Mouse (Mus musculus) hindbrain, embryonic 14.5 days (tissue): ENCODE measurements at regions not wholly inside any gene's neighbourhood (a gene's known extent, or its start where the extent isn't known, plus 50 kb on each side); places are given as distances from the start of the nearest gene placed in this dataset.

ENCODE experiments used
- ATAC-seq: fragments of 200-750 bp; cut with Nextera tagmentation; 2 replicates; pipeline ENCODE4 v1.8.0; 2017; ENCODE audit warnings: moderate number of reproducible peaks, mild to moderate bottlenecking, moderate TSS enrichment, moderate library complexity; ENCODE audit not compliant: low FRiP score
- DNase-seq: peaks from one replicate; pipeline ENCODE4 v3.0.0-alpha.2; 2015; ENCODE audit warnings: low spot score
- H3K27ac ChIP-seq: fragments of 300-500 bp; sonication (generic); 2 replicates; pipeline ENCODE4 v1.5.1; 2014; ENCODE audit warnings: mild to moderate bottlenecking, moderate library complexity
- H3K27me3 ChIP-seq: fragments of 300-500 bp; sonication (generic); 2 replicates; pipeline ENCODE4 v1.6.1; 2014; ENCODE audit warnings: mild to moderate bottlenecking, low read length, mixed read lengths; ENCODE audit not compliant: control insufficient read depth, insufficient read depth
- H3K36me3 ChIP-seq: fragments of 300-500 bp; sonication (generic); replicated peaks from 2 replicates; pipeline ENCODE4 v1.6.1; 2014; ENCODE audit not compliant: control insufficient read depth, insufficient read depth
- H3K4me1 ChIP-seq: fragments of 300-500 bp; sonication (generic); replicated peaks from 2 replicates; pipeline ENCODE4 v1.6.1; 2014; ENCODE audit warnings: antibody characterized with exemption, low read length, mixed read lengths; ENCODE audit not compliant: control insufficient read depth, insufficient read depth
- H3K4me2 ChIP-seq: fragments of 300-500 bp; sonication (generic); replicated peaks from 2 replicates; pipeline ENCODE4 v1.6.1; 2014; ENCODE audit warnings: mild to moderate bottlenecking, moderate library complexity
- H3K4me3 ChIP-seq: fragments of 300-500 bp; sonication (generic); replicated peaks from 2 replicates; pipeline ENCODE4 v1.5.1; 2014; ENCODE audit warnings: mild to moderate bottlenecking, low read length
- H3K9ac ChIP-seq: fragments of 300-500 bp; sonication (generic); 2 replicates; pipeline ENCODE4 v1.6.1; 2014
- H3K9me3 ChIP-seq: fragments of 300-500 bp; sonication (generic); 2 replicates; pipeline ENCODE4 v1.6.1; 2016; ENCODE audit warnings: low read length; ENCODE audit not compliant: control insufficient read depth
- WGBS: fragments of 180-500 bp; shearing (Covaris S2); extraction: QIAGEN DNeasy Blood & Tissue Kit; methylation state at CpG from one replicate; pipeline ENCODE4 v1.1.7; 2014; 5-methylcytosine and 5-hydroxymethylcytosine counted together

DNA sequence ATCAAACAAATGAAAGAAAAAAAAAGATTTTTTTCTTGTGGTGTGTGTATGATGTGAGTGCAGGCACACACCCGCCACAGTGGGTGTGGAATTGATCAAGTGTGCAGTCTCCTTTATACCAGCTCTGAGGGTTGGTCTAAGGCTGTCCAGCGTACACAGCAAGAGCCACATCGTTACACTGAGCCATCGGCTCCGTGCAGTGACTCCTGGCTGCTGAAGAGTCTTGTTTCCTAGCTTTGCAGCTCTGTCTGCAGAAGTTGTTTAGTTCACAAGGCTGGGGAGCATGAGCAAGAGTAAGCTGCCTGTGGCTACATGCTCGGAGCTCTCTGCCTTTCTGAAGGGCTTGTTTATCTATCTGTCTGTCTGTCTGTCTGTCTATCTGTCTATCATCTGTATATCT lies 193.5 kb downstream of the Slc30a10 start:
- 84% methylated on average over 6 of the region's 6 CpGs for WGBS
- H3K9ac ChIP-seq = no peak overlapping the region
- H3K9me3 ChIP-seq = no peaks in the 10 kb centered on the region
- ATAC-seq (no peak), DNase-seq (no peak)
- H3K4me1 ChIP-seq = no peaks in the 10 kb centered on the region
- no peaks in the 10 kb centered on the region for H3K36me3 ChIP-seq
- H3K4me3 ChIP-seq = no peak overlapping the region
- no peak overlapping the region for H3K4me2 ChIP-seq
- no peak overlapping the region for H3K27ac ChIP-seq
- no peaks in the 10 kb centered on the region for H3K27me3 ChIP-seq

GRCm38 (mm10) chr1:185648926-185649325 lies 194.3 kb downstream of the Slc30a10 start:
- Histone ChIP-seq H3K9me3 (no peaks in the 10 kb centered on the region), H3K27ac (no peak overlapping the region), H3K4me1 (no peaks in the 10 kb centered on the region), H3K9ac (no peak overlapping the region), H3K4me3 (no peak overlapping the region), H3K36me3 (no peaks in the 10 kb centered on the region), H3K27me3 (no peaks in the 10 kb centered on the region), H3K4me2 (no peak overlapping the region)
- DNase-seq (no peak), ATAC-seq (no peak)
- WGBS = 91% methylated on average over 4 of the region's 4 CpGs

GRCm38 (mm10) chr1:185650926-185651325 lies 196.3 kb downstream of the Slc30a10 start:
- H3K27me3 ChIP-seq = no peaks in the 10 kb centered on the region
- no peak overlapping the region for H3K4me3 ChIP-seq
- H3K4me2 ChIP-seq = no peak overlapping the region
- no peaks in the 10 kb centered on the region for H3K4me1 ChIP-seq
- ATAC-seq (no peak), DNase-seq (no peak)
- H3K9ac ChIP-seq = no peak overlapping the region
- no peaks in the 10 kb centered on the region for H3K9me3 ChIP-seq
- no peak overlapping the region for H3K27ac ChIP-seq
- no peaks in the 10 kb centered on the region for H3K36me3 ChIP-seq
- 87% methylated on average over 2 of the region's 2 CpGs for WGBS

GRCm38 (mm10) chr1:185655021-185655420 lies 200.4 kb downstream of the Slc30a10 start:
- no peak for DNase-seq
- no peak overlapping the region for H3K27ac ChIP-seq
- ATAC-seq = no peak
- WGBS = 72% methylated on average over 7 of the region's 7 CpGs
- H3K9ac ChIP-seq = no peak overlapping the region
- no peaks in the 10 kb centered on the region for H3K4me1 ChIP-seq
- H3K36me3 ChIP-seq = no peaks in the 10 kb centered on the region
- H3K4me2 ChIP-seq = no peak overlapping the region
- H3K9me3 ChIP-seq = no peaks in the 10 kb centered on the region
- no peaks in the 10 kb centered on the region for H3K27me3 ChIP-seq
- H3K4me3 ChIP-seq = no peak overlapping the region

GRCm38 (mm10) chr1:185655461-185655860 lies 200.8 kb downstream of the Slc30a10 start:
- no peak for ATAC-seq
- H3K4me3 ChIP-seq = no peak overlapping the region
- no peaks in the 10 kb centered on the region for H3K4me1 ChIP-seq
- H3K27ac ChIP-seq = no peak overlapping the region
- H3K9ac ChIP-seq = no peak overlapping the region
- H3K4me2 ChIP-seq = no peak overlapping the region
- no peaks in the 10 kb centered on the region for H3K36me3 ChIP-seq
- H3K9me3 ChIP-seq = no peaks in the 10 kb centered on the region
- WGBS = 75% methylated on average over 4 of the region's 4 CpGs
- no peak for DNase-seq
- H3K27me3 ChIP-seq = no peaks in the 10 kb centered on the region

DNA sequence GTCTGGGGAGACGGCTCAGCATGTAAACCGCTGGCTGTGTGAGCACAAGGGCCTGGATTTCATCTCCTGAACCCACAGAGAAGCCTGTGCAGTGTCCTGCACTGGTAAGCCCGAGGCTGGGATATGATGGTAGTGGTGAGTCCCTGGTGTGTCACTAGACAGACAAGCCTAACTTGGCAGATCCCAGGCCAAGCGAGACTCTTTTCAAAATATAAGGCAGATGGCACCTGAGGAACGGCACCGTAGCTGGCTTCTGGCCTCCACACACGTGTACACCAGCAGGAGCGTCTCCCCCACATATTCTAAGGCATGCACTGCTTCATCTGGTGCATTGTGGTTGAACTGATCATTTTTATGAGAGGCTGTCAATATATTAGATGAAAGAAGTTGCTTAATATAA lies 202.6 kb downstream of the Slc30a10 start:
- no peaks in the 10 kb centered on the region for H3K9me3 ChIP-seq
- no peaks in the 10 kb centered on the region for H3K27me3 ChIP-seq
- no peak overlapping the region for H3K4me2 ChIP-seq
- WGBS = 90% methylated on average over 8 of the region's 8 CpGs
- no peak overlapping the region for H3K27ac ChIP-seq
- DNase-seq (no peak), ATAC-seq (no peak)
- no peak overlapping the region for H3K4me3 ChIP-seq
- no peak overlapping the region for H3K9ac ChIP-seq
- no peaks in the 10 kb centered on the region for H3K4me1 ChIP-seq
- H3K36me3 ChIP-seq = no peaks in the 10 kb centered on the region

GRCm38 (mm10) chr1:185659476-185659875 lies 204.8 kb downstream of the Slc30a10 start:
- Histone ChIP-seq H3K4me3 (no peak overlapping the region), H3K36me3 (no peaks in the 10 kb centered on the region), H3K4me2 (no peak overlapping the region), H3K4me1 (no peaks in the 10 kb centered on the region), H3K27ac (no peak overlapping the region), H3K9ac (no peak overlapping the region), H3K27me3 (no peaks in the 10 kb centered on the region), H3K9me3 (no peaks in the 10 kb centered on the region)
- ATAC-seq = no peak
- WGBS = 84% methylated on average over 5 of the region's 5 CpGs
- no peak for DNase-seq

DNA sequence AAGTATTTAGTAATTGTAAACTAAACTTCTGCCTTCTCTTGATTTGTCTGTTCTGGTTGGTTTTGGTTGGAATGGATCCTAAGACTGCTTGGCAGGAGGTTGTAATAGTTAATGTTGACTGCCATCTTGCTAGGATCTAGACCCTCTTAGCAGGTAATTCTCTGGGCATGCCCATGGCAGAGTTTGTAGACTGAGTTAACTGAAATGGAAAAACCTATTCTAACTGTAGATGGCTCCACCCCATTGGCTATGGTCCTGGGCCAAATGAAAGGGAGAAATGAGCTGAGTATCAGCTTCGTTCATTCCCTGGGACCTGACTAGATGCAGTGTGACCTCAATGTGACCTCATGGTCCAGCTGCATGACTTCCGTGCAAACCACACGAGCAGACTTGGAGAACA lies 207.7 kb downstream of the Slc30a10 start:
- no peaks in the 10 kb centered on the region for H3K9me3 ChIP-seq
- H3K4me3 ChIP-seq = no peak overlapping the region
- H3K4me2 ChIP-seq = no peak overlapping the region
- H3K27ac ChIP-seq = no peak overlapping the region
- H3K9ac ChIP-seq = no peak overlapping the region
- H3K4me1 ChIP-seq = no peaks in the 10 kb centered on the region
- 82% methylated on average over 3 of the region's 3 CpGs for WGBS
- DNase-seq (no peak), ATAC-seq (no peak)
- H3K36me3 ChIP-seq = no peaks in the 10 kb centered on the region
- no peaks in the 10 kb centered on the region for H3K27me3 ChIP-seq

GRCm38 (mm10) chr1:185670029-185670741 lies 215.5 kb downstream of the Slc30a10 start:
- no peak overlapping the region for H3K4me2 ChIP-seq
- DNase-seq (no peak), ATAC-seq (no peak)
- H3K9ac ChIP-seq = no peak overlapping the region
- H3K36me3 ChIP-seq = no peaks in the 10 kb centered on the region
- H3K4me3 ChIP-seq = no peak overlapping the region
- 72% methylated on average over 5 of the region's 5 CpGs for WGBS
- H3K27me3 ChIP-seq = no peaks in the 10 kb centered on the region
- no peaks in the 10 kb centered on the region for H3K4me1 ChIP-seq
- H3K9me3 ChIP-seq = no peaks in the 10 kb centered on the region
- H3K27ac ChIP-seq = no peak overlapping the region

DNA sequence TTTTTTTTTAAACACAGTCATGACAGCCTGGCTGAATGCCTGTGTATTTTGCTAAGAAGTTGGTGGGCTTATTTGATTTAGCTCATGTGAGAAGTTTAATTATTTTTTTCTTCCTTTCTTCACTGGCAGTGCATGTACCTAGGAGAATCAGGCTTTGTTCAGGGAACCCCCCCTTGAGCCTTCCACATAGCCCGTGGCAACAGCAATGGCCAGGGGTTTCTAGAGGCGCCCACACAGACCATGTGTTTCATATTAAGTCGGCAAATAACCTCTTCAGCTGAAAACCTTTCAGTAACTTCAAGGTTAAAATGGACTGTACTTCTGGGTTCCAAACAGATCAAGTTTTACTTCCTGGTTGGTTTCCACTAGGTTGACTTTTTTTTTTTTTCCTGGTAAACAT lies 218.3 kb downstream of the Slc30a10 start:
- Histone ChIP-seq H3K27ac (no peak overlapping the region), H3K9ac (no peak overlapping the region), H3K4me3 (no peak overlapping the region), H3K9me3 (no peaks in the 10 kb centered on the region), H3K4me1 (no peaks in the 10 kb centered on the region), H3K36me3 (no peaks in the 10 kb centered on the region), H3K4me2 (no peak overlapping the region), H3K27me3 (no peaks in the 10 kb centered on the region)
- WGBS = 63% methylated on average over 3 of the region's 3 CpGs
- ATAC-seq (no peak), DNase-seq (no peak)
